ENCODE assay signal across 15 mouse cellular contexts in genomic region chr15:25237665-25238664, GRCm38 (mm10).
DNase-seq lines count a peak whose midpoint lies in the region; ATAC-seq and TF ChIP-seq lines count a peak whose summit lies in the region.
"Had no signal": no experiment of that assay in that cellular context is flagged by ENCODE, and none has a peak within 500 bp of the region (broad histone marks: within the 10 kb centered on the region; RNA-seq: fewer than 3 reads in every experiment).

No protein-coding gene starts in this region.

- no peaks in the 10 kb centered on the region for H3K9me3 ChIP-seq in hindbrain, embryonic 11.5 days (ENCODE audit: control insufficient read depth, low read length)
- H3K9me3 ChIP-seq in hindbrain, embryonic 10.5 days = no peaks in the 10 kb centered on the region
- H3K9me3 ChIP-seq in embryonic facial prominence, embryonic 10.5 days = no peaks in the 10 kb centered on the region
- H3K9me3 ChIP-seq in hindbrain, postnatal 0 days (ENCODE audit: low read length) = no peaks in the 10 kb centered on the region
- H3K9me3 ChIP-seq in neural tube, embryonic 14.5 days (ENCODE audit: control insufficient read depth, low read length) = no peaks in the 10 kb centered on the region
- H3K9me3 ChIP-seq in heart, embryonic 11.5 days (replicated peaks; ENCODE audit: control insufficient read depth, low read length) = no peaks in the 10 kb centered on the region
- H3K9me3 ChIP-seq: heart, embryonic 13.5 days; lung, embryonic 15.5 days had no signal

- H3K4me2 ChIP-seq in hindbrain, embryonic 11.5 days (replicated peaks; ENCODE audit: low read depth, low read length) = no peak overlapping the region
- H3K4me2 ChIP-seq in hindbrain, postnatal 0 days (ENCODE audit: low read depth, low read length) = no peak overlapping the region; the same call in 1 of the 2 replicates
- H3K4me2 ChIP-seq in neural tube, embryonic 14.5 days (ENCODE audit: low read depth, low read length) = no peak overlapping the region; the same call in 1 of the 2 replicates
- no peak overlapping the region for H3K4me2 ChIP-seq in heart, embryonic 11.5 days
- H3K4me2 ChIP-seq: heart, embryonic 13.5 days; liver, embryonic 11.5 days; lung, embryonic 15.5 days had no signal

- WGBS in hindbrain, embryonic 11.5 days = 83% methylated on average over 18 of the region's 18 CpGs
- 88% methylated on average over 18 of the region's 18 CpGs for WGBS in hindbrain, embryonic 10.5 days
- WGBS in embryonic facial prominence, embryonic 10.5 days = 83% methylated on average over 18 of the region's 18 CpGs
- WGBS in hindbrain, postnatal 0 days = 74% methylated on average over 18 of the region's 18 CpGs
- WGBS in neural tube, embryonic 14.5 days = 56% methylated on average over 18 of the region's 18 CpGs
- WGBS in heart, embryonic 11.5 days (ENCODE audit: insufficient replicate concordance) = 79% methylated on average over 18 of the region's 18 CpGs

- no peak for TF ChIP-seq CTCF in hindbrain, postnatal 0 days (IDR thresholded peaks at IDR 0.05; ENCODE audit: low read depth)

- no peak overlapping the region for H3K27ac ChIP-seq in hindbrain, embryonic 11.5 days (ENCODE audit: low read depth, low read length)
- H3K27ac ChIP-seq in hindbrain, embryonic 10.5 days = no peak overlapping the region
- H3K27ac ChIP-seq in embryonic facial prominence, embryonic 10.5 days (replicated peaks) = no peak overlapping the region
- H3K27ac ChIP-seq in hindbrain, postnatal 0 days = no peak overlapping the region
- H3K27ac ChIP-seq in neural tube, embryonic 14.5 days (ENCODE audit: low read depth, low read length) = peak overlapping the region; percentile 30; the same call in 1 of the 2 replicates
- no peak overlapping the region for H3K27ac ChIP-seq in heart, embryonic 11.5 days (ENCODE audit: low read depth, low read length)
- H3K27ac ChIP-seq: gastrocnemius, adult 2 months; heart, embryonic 13.5 days; lung, embryonic 15.5 days had no signal

- H3K9ac ChIP-seq in hindbrain, embryonic 11.5 days (ENCODE audit: low read depth, low read length) = no peak overlapping the region
- H3K9ac ChIP-seq in hindbrain, postnatal 0 days (replicated peaks; ENCODE audit: low read length) = no peak overlapping the region
- H3K9ac ChIP-seq in neural tube, embryonic 14.5 days (replicated peaks; ENCODE audit: low read depth, low read length) = no peak overlapping the region
- no peak overlapping the region for H3K9ac ChIP-seq in heart, embryonic 11.5 days (ENCODE audit: low read depth, low read length)
- H3K9ac ChIP-seq: heart, embryonic 13.5 days; lung, embryonic 15.5 days had no signal

- peak; percentile 19; the same call in 1 of the 2 replicates for ATAC-seq in hindbrain, embryonic 11.5 days (ENCODE audit: low FRiP score)
- peak; percentile 45 for ATAC-seq in hindbrain, postnatal 0 days
- ATAC-seq in neural tube, embryonic 14.5 days (ENCODE audit: low read depth) = peak; percentile 71
- no peak for ATAC-seq in monocyte, adult 5-6 weeks (replicated peaks; ENCODE audit: insufficient number of reproducible peaks, low FRiP score, low TSS enrichment, poor library complexity, severe bottlenecking)
- no peak for ATAC-seq in heart, embryonic 11.5 days (replicated peaks; ENCODE audit: insufficient number of reproducible peaks, low FRiP score, low TSS enrichment)

- H3K4me1 ChIP-seq in hindbrain, embryonic 11.5 days (replicated peaks; ENCODE audit: control insufficient read depth, insufficient read depth, low read length) = no peaks in the 10 kb centered on the region; the same call in 1 of the 2 replicates
- no peaks in the 10 kb centered on the region for H3K4me1 ChIP-seq in hindbrain, embryonic 10.5 days (replicated peaks)
- no peaks in the 10 kb centered on the region for H3K4me1 ChIP-seq in embryonic facial prominence, embryonic 10.5 days
- H3K4me1 ChIP-seq in hindbrain, postnatal 0 days (ENCODE audit: insufficient read depth, low read length) = no peaks in the 10 kb centered on the region
- H3K4me1 ChIP-seq in neural tube, embryonic 14.5 days (ENCODE audit: control insufficient read depth, insufficient read depth, low read length) = 0 out of 2 replicates have a peak, but pooled peaks cover 3% of the 10 kb centered on the region
- no peaks in the 10 kb centered on the region for H3K4me1 ChIP-seq in heart, embryonic 11.5 days (ENCODE audit: control insufficient read depth, insufficient read depth, low read length)
- H3K4me1 ChIP-seq: heart, embryonic 13.5 days; lung, embryonic 15.5 days had no signal

- no peaks in the 10 kb centered on the region for H3K27me3 ChIP-seq in hindbrain, embryonic 11.5 days (ENCODE audit: control insufficient read depth, insufficient read depth, low read length)
- no peaks in the 10 kb centered on the region for H3K27me3 ChIP-seq in hindbrain, embryonic 10.5 days (ENCODE audit: insufficient read depth, poor library complexity, severe bottlenecking)
- H3K27me3 ChIP-seq in embryonic facial prominence, embryonic 10.5 days (replicated peaks; ENCODE audit: low read depth, poor library complexity, severe bottlenecking) = no peaks in the 10 kb centered on the region
- no peaks in the 10 kb centered on the region for H3K27me3 ChIP-seq in hindbrain, postnatal 0 days (ENCODE audit: insufficient read depth, low read length)
- no peaks in the 10 kb centered on the region for H3K27me3 ChIP-seq in neural tube, embryonic 14.5 days (ENCODE audit: control insufficient read depth, insufficient read depth, low read length)
- H3K27me3 ChIP-seq in heart, embryonic 11.5 days (ENCODE audit: control insufficient read depth, insufficient read depth, low read length) = no peaks in the 10 kb centered on the region
- H3K27me3 ChIP-seq: heart, embryonic 13.5 days; lung, embryonic 15.5 days had no signal

- DNase-seq in hindbrain, embryonic 11.5 days (ENCODE audit: low spot score) = no peak
- DNase-seq in hindbrain, embryonic 10.5 days (ENCODE audit: low spot score) = no peak
- DNase-seq in embryonic facial prominence, embryonic 10.5 days (ENCODE audit: low spot score) = peak; percentile 9
- DNase-seq in hindbrain, postnatal 0 days (ENCODE audit: low spot score) = peak; percentile 8
- DNase-seq in spleen, postnatal 14 days (ENCODE audit: low spot score in 2 of 2) = no peak
- DNase-seq: cerebellum, adult 2 months; gastrocnemius, adult 2 months; right cerebral cortex, postnatal 25 days; thymus, adult 2 months had no signal

- no peaks in the 10 kb centered on the region for H3K36me3 ChIP-seq in hindbrain, embryonic 11.5 days (ENCODE audit: control insufficient read depth, insufficient read depth, low read length)
- no peaks in the 10 kb centered on the region for H3K36me3 ChIP-seq in hindbrain, embryonic 10.5 days
- H3K36me3 ChIP-seq in embryonic facial prominence, embryonic 10.5 days (replicated peaks) = no peaks in the 10 kb centered on the region
- no peaks in the 10 kb centered on the region for H3K36me3 ChIP-seq in hindbrain, postnatal 0 days (ENCODE audit: insufficient read depth, low read length)
- no peaks in the 10 kb centered on the region for H3K36me3 ChIP-seq in neural tube, embryonic 14.5 days (ENCODE audit: control insufficient read depth, insufficient read depth, low read length)
- no peaks in the 10 kb centered on the region for H3K36me3 ChIP-seq in heart, embryonic 11.5 days (ENCODE audit: control insufficient read depth, insufficient read depth, low read length)
- H3K36me3 ChIP-seq: heart, embryonic 13.5 days; lung, embryonic 15.5 days had no signal

- no peak overlapping the region for H3K4me3 ChIP-seq in hindbrain, embryonic 11.5 days (ENCODE audit: low read depth, low read length)
- no peak overlapping the region for H3K4me3 ChIP-seq in hindbrain, embryonic 10.5 days
- H3K4me3 ChIP-seq in embryonic facial prominence, embryonic 10.5 days = no peak overlapping the region
- H3K4me3 ChIP-seq in hindbrain, postnatal 0 days (ENCODE audit: low read length) = no peak overlapping the region
- H3K4me3 ChIP-seq in neural tube, embryonic 14.5 days (ENCODE audit: low read depth, low read length) = no peak overlapping the region
- H3K4me3 ChIP-seq in heart, embryonic 11.5 days (ENCODE audit: low read depth, low read length) = no peak overlapping the region
- H3K4me3 ChIP-seq: gastrocnemius, adult 2 months; heart, embryonic 13.5 days; lung, embryonic 15.5 days had no signal

Comparison
In these comparisons a context has a peak if more than half of its experiments do, and no peak if none do; other contexts are left out.
1. DNase-seq: peak in embryonic facial prominence, embryonic 10.5 days (single experiment) and hindbrain, postnatal 0 days (single experiment); none in hindbrain, embryonic 11.5 days (single experiment), hindbrain, embryonic 10.5 days (single experiment) and spleen, postnatal 14 days (0 of 2).
2. ATAC-seq: peak in hindbrain, embryonic 11.5 days (single experiment), hindbrain, postnatal 0 days (single experiment) and neural tube, embryonic 14.5 days (single experiment); none in monocyte, adult 5-6 weeks (single experiment) and heart, embryonic 11.5 days (single experiment).